Mouse (Mus musculus) heart, embryonic 13.5 days (tissue): Measurements from ENCODE around the gene Krt19. TPM values are rescaled to one million over a fixed set of nuclear protein-coding genes. Genes with fewer than 3 reads are reported as not detected.

Experiments
- ATAC-seq: fragments of 200-750 bp; cut with Nextera tagmentation; 2 replicates; pipeline ENCODE4 v1.8.0; 2017; ENCODE audit warnings: moderate TSS enrichment; ENCODE audit not compliant: insufficient number of reproducible peaks, low FRiP score, low TSS enrichment; ENCODE audit errors: extremely low read depth
- H3K27ac ChIP-seq: fragments of 300-500 bp; sonication (generic); replicated peaks from 2 replicates; pipeline ENCODE4 v1.5.1; 2015; ENCODE audit warnings: moderate library complexity, mild to moderate bottlenecking, inconsistent platforms
- H3K27me3 ChIP-seq: fragments of 300-500 bp; sonication (generic); replicated peaks from 2 replicates; pipeline ENCODE4 v1.6.1; 2015; ENCODE audit warnings: mild to moderate bottlenecking, inconsistent platforms
- H3K36me3 ChIP-seq: fragments of 300-500 bp; sonication (generic); 2 replicates; pipeline ENCODE4 v1.6.1; 2015; ENCODE audit warnings: mild to moderate bottlenecking, inconsistent platforms
- H3K4me1 ChIP-seq: fragments of 300-500 bp; sonication (generic); 2 replicates; pipeline ENCODE4 v1.6.1; 2015; ENCODE audit warnings: inconsistent platforms
- H3K4me2 ChIP-seq: fragments of 300-500 bp; sonication (generic); 2 replicates; pipeline ENCODE4 v1.6.1; 2015; ENCODE audit warnings: inconsistent platforms, mild to moderate bottlenecking, moderate library complexity
- H3K4me3 ChIP-seq: fragments of 300-500 bp; sonication (generic); 2 replicates; pipeline ENCODE4 v1.5.1; 2015; ENCODE audit warnings: moderate library complexity, mild to moderate bottlenecking, inconsistent platforms
- H3K9ac ChIP-seq: fragments of 300-500 bp; sonication (generic); 2 replicates; pipeline ENCODE4 v1.6.1; 2015; ENCODE audit warnings: inconsistent platforms, mild to moderate bottlenecking, moderate library complexity
- H3K9me3 ChIP-seq: fragments of 300-500 bp; sonication (generic); 2 replicates; pipeline ENCODE4 v1.6.1; 2016; ENCODE audit warnings: inconsistent platforms
- WGBS: fragments of 180-500 bp; shearing (Covaris S2); methylation state at CpG from one replicate; pipeline ENCODE4 v1.1.7; 2015; ENCODE audit warnings: mixed read lengths; 5-methylcytosine and 5-hydroxymethylcytosine counted together
- polyA plus RNA-seq: library from polyadenylated mRNA; unstranded; fragments of >200 nt; fragmentation: Nextera tagmentation; extraction: Ambion mirVana; gene quantifications from 2 replicates; pipeline ENCODE4 v1.2.1, GENCODE M21; 2015

Krt19 gene
- 72.6 and 74.0 TPM in 2 replicates for polyA plus RNA-seq

- peak within 1 kb of the TSS; percentile 3; the same call in 1 of the 2 replicates for H3K9ac ChIP-seq
- 43% methylated on average over 9 of the region's 9 CpGs for WGBS
- no peaks in the 10 kb centered on the region for H3K36me3 ChIP-seq
- peaks cover 47% of the 10 kb centered on the region for H3K4me1 ChIP-seq
- no peak for ATAC-seq
- H3K27me3 ChIP-seq, result peaks cover 28% of the 10 kb centered on the region
- H3K4me3 ChIP-seq, result no peak within 1 kb of the TSS
- H3K9me3 ChIP-seq, result no peaks in the 10 kb centered on the region
- H3K4me2 ChIP-seq, result no peak within 1 kb of the TSS
- H3K27ac ChIP-seq, result no peak within 1 kb of the TSS
Observed at GRCm38 (mm10) chr11:100148615-100149330, at the start of gene Krt19. Krt19 (minus strand) TSS chr11:100148665.

- no peak within 1 kb of the TSS for H3K27ac ChIP-seq
- H3K36me3 ChIP-seq, result no peaks in the 10 kb centered on the region
- no peaks in the 10 kb centered on the region for H3K4me1 ChIP-seq
- H3K4me3 ChIP-seq, result no peak within 1 kb of the TSS
- H3K27me3 ChIP-seq, result peaks cover 16% of the 10 kb centered on the region; the same call in 1 of the 2 replicates
- 40% methylated on average over 9 of the region's 9 CpGs for WGBS
- H3K9me3 ChIP-seq, result no peaks in the 10 kb centered on the region
- no peak within 1 kb of the TSS for H3K9ac ChIP-seq
- ATAC-seq, result no peak
- no peak within 1 kb of the TSS for H3K4me2 ChIP-seq
Observed at GRCm38 (mm10) chr11:100192992-100193391, 44.5 kb upstream of the Krt19 start, which contains the start of gene Krt9. Krt9 (minus strand) TSS chr11:100193246.

GRCm38 (mm10) chr11:100191820-100192219 is 43.4 kb upstream of the Krt19 start:
- Histone ChIP-seq H3K4me2 (no peak overlapping the region), H3K9me3 (no peaks in the 10 kb centered on the region), H3K27ac (no peak overlapping the region), H3K36me3 (no peaks in the 10 kb centered on the region), H3K4me3 (no peak overlapping the region), H3K27me3 (peaks cover 16% of the 10 kb centered on the region; the same call in 1 of the 2 replicates), H3K9ac (no peak overlapping the region), H3K4me1 (no peaks in the 10 kb centered on the region)
- WGBS, result 85% methylated on average over 3 of the region's 3 CpGs
- ATAC-seq, result no peak

GRCm38 (mm10) chr11:100186736-100187135 is 38.3 kb upstream of the Krt19 start:
- Histone ChIP-seq H3K27ac (no peak overlapping the region), H3K36me3 (no peaks in the 10 kb centered on the region), H3K4me2 (no peak overlapping the region), H3K27me3 (peaks cover 5% of the 10 kb centered on the region; the same call in 1 of the 2 replicates), H3K9ac (no peak overlapping the region), H3K4me3 (no peak overlapping the region), H3K9me3 (no peaks in the 10 kb centered on the region), H3K4me1 (no peaks in the 10 kb centered on the region)
- WGBS, result 71% methylated on average over 8 of the region's 8 CpGs
- ATAC-seq, result no peak

DNA sequence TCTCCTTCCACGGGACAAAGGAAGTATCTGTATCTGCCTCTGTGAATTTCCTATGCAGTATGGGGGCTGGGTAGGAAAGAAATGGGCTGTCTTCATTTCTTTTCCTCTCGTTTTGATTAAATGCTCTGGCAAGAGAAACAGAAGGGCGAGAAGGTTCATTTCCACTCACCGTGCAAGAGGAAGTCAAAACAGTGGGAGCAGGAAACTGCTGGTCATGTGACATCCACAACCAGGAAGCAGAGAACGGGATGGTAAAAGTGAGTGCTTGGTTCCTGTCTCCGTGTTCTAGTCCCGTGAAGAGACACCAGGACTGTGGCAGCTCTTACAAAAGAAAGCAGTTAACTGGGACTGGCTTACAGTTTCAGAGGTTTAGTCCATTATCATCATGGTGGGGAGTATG is 33.3 kb upstream of the Krt19 start:
- H3K27ac ChIP-seq, result no peak overlapping the region
- H3K9ac ChIP-seq, result no peak overlapping the region
- 56% methylated on average over 7 of the region's 7 CpGs for WGBS
- H3K4me3 ChIP-seq, result no peak overlapping the region
- H3K4me1 ChIP-seq, result no peaks in the 10 kb centered on the region
- H3K36me3 ChIP-seq, result no peaks in the 10 kb centered on the region
- ATAC-seq, result no peak
- no peaks in the 10 kb centered on the region for H3K9me3 ChIP-seq
- H3K27me3 ChIP-seq, result 0 out of 2 replicates have a peak, but pooled peaks cover 8% of the 10 kb centered on the region
- H3K4me2 ChIP-seq, result no peak overlapping the region

DNA sequence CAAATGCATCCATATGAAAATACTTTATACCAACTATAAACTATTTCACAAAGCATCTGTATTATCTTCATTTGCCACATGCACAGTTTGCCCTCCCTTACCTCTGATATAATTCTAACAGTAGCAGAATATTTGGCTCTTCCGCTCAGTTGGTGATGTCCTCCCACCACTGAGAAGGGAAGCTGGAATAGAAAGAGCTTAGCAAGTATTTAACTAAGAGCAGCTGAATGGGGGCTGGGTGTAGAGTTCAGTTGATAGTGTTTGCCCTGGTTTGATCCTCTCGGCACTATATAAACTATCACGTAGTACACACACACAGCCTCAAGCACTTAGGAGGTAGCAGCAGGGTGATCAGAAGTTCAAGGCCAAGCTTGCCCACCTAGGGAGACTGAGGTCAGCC is 30.8 kb upstream of the Krt19 start:
- WGBS, result 63% methylated on average over 3 of the region's 3 CpGs
- Histone ChIP-seq H3K36me3 (no peaks in the 10 kb centered on the region), H3K27ac (no peak overlapping the region), H3K4me1 (no peaks in the 10 kb centered on the region), H3K4me2 (no peak overlapping the region), H3K9ac (no peak overlapping the region), H3K9me3 (no peaks in the 10 kb centered on the region), H3K4me3 (no peak overlapping the region), H3K27me3 (0 out of 2 replicates have a peak, but pooled peaks cover 9% of the 10 kb centered on the region)
- no peak for ATAC-seq

DNA sequence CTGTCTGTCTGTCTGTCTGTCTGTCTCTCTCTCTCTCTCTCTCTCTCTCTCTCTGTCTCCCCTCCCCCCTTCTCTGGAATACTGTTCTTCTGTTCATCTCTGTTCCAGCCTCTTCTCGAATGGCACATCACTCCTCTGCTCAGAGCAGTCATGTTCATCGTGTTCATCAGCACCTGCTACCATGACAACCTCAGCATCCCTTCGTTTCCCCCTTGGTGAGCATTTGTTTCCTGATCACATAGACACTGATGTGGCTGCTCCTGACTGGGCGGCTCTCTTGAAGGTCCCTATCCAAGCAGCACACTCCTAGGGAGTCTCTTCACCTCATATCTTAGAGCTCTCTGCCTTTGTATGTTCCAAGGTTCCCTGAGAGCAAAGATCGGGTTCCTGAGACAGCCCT is 29.8 kb upstream of the Krt19 start:
- Histone ChIP-seq H3K4me2 (no peak overlapping the region), H3K27me3 (0 out of 2 replicates have a peak, but pooled peaks cover 9% of the 10 kb centered on the region), H3K4me3 (no peak overlapping the region), H3K9ac (no peak overlapping the region), H3K9me3 (no peaks in the 10 kb centered on the region), H3K27ac (no peak overlapping the region), H3K4me1 (no peaks in the 10 kb centered on the region), H3K36me3 (no peaks in the 10 kb centered on the region)
- 69% methylated on average over 5 of the region's 5 CpGs for WGBS
- no peak for ATAC-seq

DNA sequence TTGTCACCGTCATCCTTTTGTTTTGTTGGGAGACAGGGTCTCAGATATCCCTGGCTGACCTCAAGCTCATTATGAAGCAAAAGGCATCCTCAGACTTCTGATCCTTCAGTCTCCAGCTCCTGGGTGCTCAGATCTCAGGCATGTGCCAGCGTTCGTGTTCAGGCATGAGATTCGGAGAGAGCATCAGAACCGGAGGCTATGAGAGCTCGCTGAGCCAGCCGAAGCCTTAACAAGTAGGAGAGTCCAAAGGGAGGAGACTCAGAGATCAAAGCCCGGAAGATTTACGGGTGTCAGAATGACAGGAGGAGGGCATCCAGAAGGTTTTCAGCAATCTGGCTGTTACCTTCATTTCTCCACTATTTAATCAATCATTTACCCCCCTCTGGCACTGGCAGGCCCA is 28.3 kb upstream of the Krt19 start:
- ATAC-seq, result no peak
- H3K4me3 ChIP-seq, result no peak overlapping the region
- H3K27ac ChIP-seq, result no peak overlapping the region
- H3K9ac ChIP-seq, result no peak overlapping the region
- H3K4me2 ChIP-seq, result no peak overlapping the region
- no peaks in the 10 kb centered on the region for H3K36me3 ChIP-seq
- H3K4me1 ChIP-seq, result no peaks in the 10 kb centered on the region
- H3K27me3 ChIP-seq, result 0 out of 2 replicates have a peak, but pooled peaks cover 9% of the 10 kb centered on the region
- no peaks in the 10 kb centered on the region for H3K9me3 ChIP-seq
- WGBS, result 68% methylated on average over 9 of the region's 9 CpGs

GRCm38 (mm10) chr11:100168765-100169762 is 20.6 kb upstream of the Krt19 start:
- H3K9me3 ChIP-seq, result no peaks in the 10 kb centered on the region

GRCm38 (mm10) chr11:100168071-100168470 is 19.6 kb upstream of the Krt19 start:
- no peaks in the 10 kb centered on the region for H3K36me3 ChIP-seq
- H3K27me3 ChIP-seq, result peaks cover 4% of the 10 kb centered on the region; the same call in 1 of the 2 replicates
- 52% methylated on average over 8 of the region's 8 CpGs for WGBS
- no peaks in the 10 kb centered on the region for H3K9me3 ChIP-seq
- H3K9ac ChIP-seq, result no peak overlapping the region
- ATAC-seq, result no peak; the same call in 1 of the 2 replicates
- H3K4me3 ChIP-seq, result no peak overlapping the region
- H3K4me2 ChIP-seq, result no peak overlapping the region
- no peak overlapping the region; the same call in 1 of the 2 replicates for H3K27ac ChIP-seq
- peaks cover 34% of the 10 kb centered on the region for H3K4me1 ChIP-seq

More at GRCm38 (mm10) chr11:100168765-100169762, 20.6 kb upstream of the Krt19 start:
- Histone ChIP-seq H3K9ac (no peak overlapping the region), H3K4me2 (peak overlapping the region; percentile 41), H3K4me3 (no peak overlapping the region), H3K27me3 (peaks cover 4% of the 10 kb centered on the region; the same call in 1 of the 2 replicates), H3K27ac (no peak overlapping the region), H3K4me1 (peaks cover 33% of the 10 kb centered on the region), H3K36me3 (no peaks in the 10 kb centered on the region)
- no peak for ATAC-seq
- WGBS, result 28% methylated on average over 14 of the region's 14 CpGs

- peaks cover 39% of the 10 kb centered on the region for H3K4me1 ChIP-seq
- 57% methylated on average over 7 of the region's 7 CpGs for WGBS
- H3K27me3 ChIP-seq, result no peaks in the 10 kb centered on the region
- no peak overlapping the region for H3K4me2 ChIP-seq
- H3K9me3 ChIP-seq, result no peaks in the 10 kb centered on the region
- no peak overlapping the region for H3K27ac ChIP-seq
- no peak overlapping the region for H3K9ac ChIP-seq
- H3K4me3 ChIP-seq, result no peak overlapping the region
- no peaks in the 10 kb centered on the region for H3K36me3 ChIP-seq
- ATAC-seq, result no peak
Observed at GRCm38 (mm10) chr11:100164392-100164791, 15.9 kb upstream of the Krt19 start.
